Mouse (Mus musculus) lung, postnatal 0 days (tissue): ENCODE data around the gene Hdac9.

Experiments
- CTCF ChIP-seq: IDR thresholded peaks from 2 replicates; pipeline ENCODE4 v1.5.1; 2016; ENCODE audit warnings: antibody characterized with exemption, mild to moderate bottlenecking
- EP300 ChIP-seq: IDR thresholded peaks from 2 replicates; pipeline ENCODE4 v1.6.1; 2016; ENCODE audit warnings: antibody characterized with exemption, mild to moderate bottlenecking, control low read depth

GRCm38 (mm10) chr12:34342761-34343160, 574.1 kb downstream of the Hdac9 start:
- TF ChIP-seq CTCF (no peak), EP300 (no peak)
